Mouse (Mus musculus): Measurements from ENCODE around the gene Actr8. TPM values are rescaled to one million over a fixed set of nuclear protein-coding genes. Genes with fewer than 3 reads are reported as not detected.
A peak's percentile ranks its signal among the peaks of the same experiment; 100 is the strongest.

The Actr8 gene
- polyA plus RNA-seq (2012; rRNA removed), result 49.8 and 51.9 TPM in 2 replicates

DNA sequence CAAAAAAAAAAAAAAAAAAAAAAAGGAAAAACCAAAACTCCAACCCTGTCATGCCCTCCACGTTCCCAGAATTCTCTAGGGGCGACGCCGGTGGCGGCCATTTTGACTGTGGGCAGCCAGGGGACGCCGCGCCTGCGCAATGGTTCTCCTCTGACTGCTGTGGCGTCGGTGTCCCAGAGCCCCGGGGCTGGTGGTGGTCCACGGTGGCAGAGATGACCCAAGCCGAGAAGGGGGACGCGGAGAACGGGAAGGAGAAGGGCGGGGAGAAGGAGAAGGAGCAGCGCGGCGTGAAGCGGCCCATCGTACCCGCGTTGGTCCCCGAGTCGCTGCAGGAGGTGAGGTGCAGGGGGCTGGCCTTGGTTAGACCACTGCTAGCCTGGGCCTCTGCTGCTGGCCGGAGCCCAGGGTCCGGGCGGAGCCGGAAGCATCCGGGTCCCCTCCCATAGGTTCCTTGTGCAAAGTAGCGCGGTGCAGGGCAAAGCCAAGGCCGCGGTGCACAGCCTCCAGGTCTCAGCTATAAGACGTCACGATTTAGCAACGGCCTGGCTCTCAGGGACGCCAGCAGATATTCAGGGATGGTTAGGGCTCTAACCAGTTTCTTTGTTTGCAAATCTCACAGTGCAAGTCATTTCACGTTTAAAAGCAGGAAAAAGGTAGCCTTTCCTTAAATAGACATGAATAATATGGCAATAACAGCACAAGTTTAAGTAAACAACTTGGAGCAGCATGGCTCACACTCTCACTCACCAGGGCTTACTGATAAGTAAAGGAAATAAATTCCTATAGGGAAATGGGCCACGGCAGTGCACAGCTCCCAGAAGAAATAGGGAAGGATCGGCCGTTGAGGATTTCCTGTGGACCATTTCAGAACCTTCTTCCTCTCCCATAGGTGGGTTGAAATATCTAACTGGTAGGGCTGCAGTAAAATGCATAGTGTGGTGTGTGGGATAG is at the start of gene Actr8:
TSS of gene Actr8 (plus strand) at position 84 of the 951 bp plus-strand sequence.
- peak; percentile 87 for DNase-seq (ENCODE audit: low spot score)

- no peak for DNase-seq (ENCODE audit: low spot score)
These were observed 49.2 kb upstream of the Actr8 start for GRCm38 (mm10) chr14:29928966-29929365.

GRCm38 (mm10) chr14:29935516-29935915 is 42.6 kb upstream of the Actr8 start:
- no peak for DNase-seq (ENCODE audit: low spot score)

DNA sequence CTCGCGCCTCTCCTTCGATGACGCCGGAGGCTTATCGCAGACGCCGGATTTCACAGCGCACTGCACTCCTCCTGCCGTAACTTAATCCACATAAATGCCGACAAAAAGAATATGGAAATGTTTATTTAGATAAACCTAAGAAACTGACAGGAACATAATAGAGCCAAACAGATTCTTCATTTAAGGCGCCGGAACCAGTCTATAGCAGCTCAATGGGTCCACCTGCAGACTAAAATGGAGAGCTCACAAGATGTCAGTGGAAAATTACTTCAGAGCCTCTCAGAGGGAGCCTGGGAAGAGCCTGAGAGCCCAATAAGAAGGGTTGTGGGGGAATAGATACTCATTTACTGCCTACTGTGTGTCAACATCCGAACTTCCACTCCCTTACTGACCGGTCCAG is 40.7 kb upstream of the Actr8 start:
- DNase-seq (ENCODE audit: low spot score), result no peak

GRCm38 (mm10) chr14:29939600-29940312 is 38.4 kb upstream of the Actr8 start:
- DNase-seq (ENCODE audit: low spot score), result no peak

- no peak for DNase-seq (ENCODE audit: low spot score)
These were observed 37.8 kb upstream of the Actr8 start for GRCm38 (mm10) chr14:29940313-29940812.

GRCm38 (mm10) chr14:29940877-29941276 is 37.3 kb upstream of the Actr8 start:
- DNase-seq (ENCODE audit: low spot score), result no peak

DNA sequence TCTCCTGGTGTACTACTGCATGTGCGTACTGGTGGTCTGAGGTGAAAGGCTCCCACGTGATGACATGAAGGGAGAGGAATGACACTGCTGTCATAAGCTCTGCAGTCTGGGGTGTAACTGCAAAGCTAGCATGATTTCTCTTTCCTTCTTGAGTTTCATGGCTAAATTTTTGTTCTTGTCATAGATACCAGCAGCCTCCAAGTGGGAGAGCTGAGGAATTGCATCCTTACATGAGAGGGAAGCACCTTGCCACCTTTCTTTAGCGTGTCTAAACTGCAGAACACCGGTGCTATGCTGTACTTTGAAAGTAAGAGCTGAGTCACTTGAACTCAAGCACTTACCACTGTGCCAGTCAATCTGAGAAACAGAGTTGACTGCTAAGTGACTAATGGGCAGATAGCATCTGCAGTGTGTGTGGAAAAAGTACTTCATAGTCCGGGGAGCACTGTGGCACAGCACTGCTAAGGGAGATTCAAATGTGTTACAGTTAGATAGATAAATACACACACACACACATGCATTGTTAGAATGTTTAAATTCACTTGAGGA is 31.3 kb upstream of the Actr8 start:
- DNase-seq (ENCODE audit: low spot score), result no peak

- no peak for DNase-seq (ENCODE audit: low spot score)
These were observed 27.3 kb upstream of the Actr8 start for GRCm38 (mm10) chr14:29950805-29951204.

DNA sequence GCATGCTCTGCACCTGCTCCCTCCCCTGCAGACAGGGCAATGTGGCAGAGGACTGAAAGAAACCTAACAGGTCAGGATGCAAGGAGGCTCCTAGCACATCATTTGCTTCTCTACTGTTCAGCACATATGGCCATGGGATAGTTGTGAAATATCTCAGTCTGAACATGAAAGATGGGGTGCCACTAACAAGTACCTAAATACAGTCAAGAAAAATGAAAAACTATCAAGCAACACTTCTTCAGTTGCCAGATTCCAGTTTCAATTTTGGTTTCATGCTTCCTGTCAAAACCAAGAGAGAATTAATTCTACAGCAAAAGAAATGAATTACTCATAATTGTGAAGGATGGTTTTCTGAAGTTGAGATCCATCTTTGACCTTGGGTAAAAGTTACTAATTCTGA is 20.7 kb upstream of the Actr8 start:
- DNase-seq (ENCODE audit: low spot score), result no peak

DNA sequence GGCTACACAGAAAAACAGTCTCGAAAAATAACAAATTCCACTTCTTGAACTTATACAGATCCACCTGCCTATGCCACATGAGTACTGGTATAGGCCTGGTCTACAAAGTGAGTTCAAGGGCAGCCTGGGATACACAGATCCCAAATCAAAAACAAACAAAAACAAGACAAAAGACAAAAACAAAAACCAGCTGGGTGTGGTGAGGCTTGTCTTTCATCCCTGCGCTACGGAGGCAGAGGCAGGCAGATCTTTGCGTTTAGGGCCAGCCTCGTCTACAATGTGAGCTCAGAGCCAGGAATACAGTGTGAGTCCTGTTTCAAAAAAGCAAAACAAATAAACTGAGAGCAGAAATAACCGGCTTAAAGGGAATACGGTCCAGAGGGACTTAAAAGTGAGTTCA is 10.5 kb upstream of the Actr8 start:
- no peak for DNase-seq (ENCODE audit: low spot score)

DNA sequence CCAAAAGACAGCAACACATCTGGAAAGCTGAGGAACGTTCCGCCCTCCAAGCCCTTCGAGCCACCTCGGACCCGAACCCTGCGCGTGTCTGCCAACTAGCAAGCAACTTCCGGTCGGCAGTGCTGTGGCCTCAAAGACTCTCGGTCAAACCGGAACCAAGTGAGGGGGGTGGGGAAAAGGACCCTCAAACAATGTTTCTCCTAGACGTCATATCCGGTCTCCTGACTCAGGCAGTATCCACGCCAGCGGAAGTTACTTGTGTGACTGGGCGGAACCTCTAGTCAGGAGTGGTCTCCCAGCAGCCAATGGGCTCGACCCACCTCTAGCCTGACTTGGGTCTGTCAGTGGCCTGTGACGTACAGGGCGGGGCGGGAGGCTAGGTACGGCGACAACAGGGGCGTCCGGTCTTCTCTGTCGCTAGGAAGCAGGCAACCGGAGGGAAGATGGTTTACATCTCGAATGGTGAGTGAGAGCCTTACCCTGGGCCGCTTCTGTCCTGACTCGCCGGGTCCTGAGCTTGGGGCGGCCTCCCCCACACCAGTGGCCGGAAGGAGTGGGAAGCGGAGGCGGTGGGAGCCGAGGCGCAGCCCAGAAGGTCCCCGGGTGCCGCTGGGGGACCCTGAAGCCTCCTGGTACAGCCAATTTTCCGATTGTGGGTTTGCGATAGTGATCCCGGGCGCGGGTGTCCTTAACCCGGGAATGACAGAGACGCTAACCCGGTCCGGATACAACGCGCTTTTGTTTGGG is 9.9 kb upstream of the Actr8 start, which contains the start of gene Selenok:
TSS of gene Selenok (plus strand) at position 234 of the 747 bp plus-strand sequence.
- DNase-seq (ENCODE audit: low spot score), result peak; percentile 80

- no peak for DNase-seq (ENCODE audit: low spot score)
These were observed 6.7 kb upstream of the Actr8 start for GRCm38 (mm10) chr14:29971446-29971845.

GRCm38 (mm10) chr14:29971993-29972392 is 6.1 kb upstream of the Actr8 start:
- DNase-seq (ENCODE audit: low spot score), result no peak

- no peak for DNase-seq (ENCODE audit: low spot score)
These were observed 1.2 kb upstream of the Actr8 start for GRCm38 (mm10) chr14:29976927-29977326.

DNA sequence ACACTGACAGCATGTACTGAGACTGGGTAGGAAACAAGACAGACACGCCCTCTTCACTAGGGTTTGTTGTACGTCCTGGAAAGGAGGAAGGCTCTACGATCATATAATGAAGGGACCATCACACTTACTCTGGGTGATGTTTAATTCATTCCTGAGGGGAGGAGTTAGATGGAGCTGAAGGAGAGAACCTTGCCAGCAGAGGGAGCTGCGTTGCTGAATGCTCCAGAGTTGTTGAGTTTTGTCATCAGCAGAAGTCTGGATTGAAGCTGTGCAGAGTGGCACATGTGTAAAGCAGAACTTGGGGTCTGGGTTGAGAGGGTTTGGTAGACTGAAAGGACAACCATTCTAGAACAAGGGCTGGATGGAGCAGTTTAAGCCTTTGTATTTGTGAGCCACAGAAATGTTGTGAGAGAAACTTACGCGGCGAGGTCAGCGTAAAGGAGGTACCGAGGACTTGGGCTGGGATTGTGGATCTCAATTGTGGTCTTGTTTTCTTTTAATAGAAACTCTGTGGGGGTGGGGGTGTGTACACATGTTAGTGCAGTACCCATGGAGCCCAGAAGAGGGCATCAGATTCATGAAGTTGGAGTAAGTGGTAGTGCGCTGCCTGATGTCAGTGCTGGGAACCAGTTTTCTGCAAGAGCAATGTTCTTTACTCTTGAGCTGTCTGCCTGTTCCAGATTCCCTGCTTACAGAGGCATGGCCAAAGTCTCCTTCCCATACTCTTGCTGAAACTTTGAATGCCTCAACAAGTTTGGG is 2.5 kb downstream of the Actr8 start:
- no peak for DNase-seq (ENCODE audit: low spot score)

- no peak for DNase-seq (ENCODE audit: low spot score)
These were observed 8.0 kb downstream of the Actr8 start for GRCm38 (mm10) chr14:29986096-29986495.

- no peak for DNase-seq (ENCODE audit: low spot score)
These were observed 9.1 kb downstream of the Actr8 start for GRCm38 (mm10) chr14:29987276-29987675.

DNA sequence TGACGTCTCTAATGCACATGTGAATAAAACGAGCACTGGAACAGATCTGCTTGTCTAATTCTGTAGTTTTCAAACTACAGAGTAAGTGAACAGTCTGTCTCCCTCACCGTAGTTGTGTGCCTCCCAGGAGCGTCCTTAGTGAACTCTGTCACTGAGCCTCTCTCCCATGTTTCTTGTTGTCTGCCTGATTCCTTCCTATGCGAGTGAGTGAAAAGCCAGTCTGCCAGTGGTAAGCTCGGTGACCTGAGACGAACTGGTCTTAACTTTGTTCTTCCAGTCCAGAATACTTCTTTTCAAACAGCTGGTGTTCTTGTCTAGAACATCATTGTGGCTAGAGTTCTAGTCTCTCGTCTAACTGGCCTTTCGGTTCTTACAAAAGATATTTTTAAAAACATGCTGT is 9.6 kb downstream of the Actr8 start:
- DNase-seq (ENCODE audit: low spot score), result no peak

GRCm38 (mm10) chr14:29988337-29988736 is 10.2 kb downstream of the Actr8 start:
- DNase-seq (ENCODE audit: low spot score), result no peak

- no peak for DNase-seq (ENCODE audit: low spot score)
These were observed 16.8 kb downstream of the Actr8 start for GRCm38 (mm10) chr14:29994976-29995375.

Measured in urinary bladder, adult 2 months (tissue).